Mouse (Mus musculus): ENCODE measurements around the gene Zdhhc5. TPM values are rescaled to one million over a fixed set of nuclear protein-coding genes. Genes with fewer than 3 reads are reported as not detected.
"Not testable (repeated sequence)": the region's sequence is repeated elsewhere in the genome, so short reads cannot be mapped to it uniquely, and the experiment has no call there.

The Zdhhc5 gene
- total RNA-seq, 1 experiment from 2014 or later = 25.7 TPM

GRCm38 (mm10) chr2:84714422-84714810, 564 bp downstream of the Zdhhc5 start:
- no peak for ATAC-seq (replicated peaks; ENCODE audit: insufficient number of reproducible peaks, low FRiP score, low TSS enrichment, poor library complexity, severe bottlenecking)

GRCm38 (mm10) chr2:84711898-84712297, 3.1 kb downstream of the Zdhhc5 start:
- ATAC-seq (replicated peaks; ENCODE audit: insufficient number of reproducible peaks, low FRiP score, low TSS enrichment, poor library complexity, severe bottlenecking) = no peak

GRCm38 (mm10) chr2:84707523-84707922, 7.5 kb downstream of the Zdhhc5 start:
- ATAC-seq (replicated peaks; ENCODE audit: insufficient number of reproducible peaks, low FRiP score, low TSS enrichment, poor library complexity, severe bottlenecking) = no peak

GRCm38 (mm10) chr2:84705295-84705694, 9.7 kb downstream of the Zdhhc5 start:
- ATAC-seq (replicated peaks; ENCODE audit: insufficient number of reproducible peaks, low FRiP score, low TSS enrichment, poor library complexity, severe bottlenecking) = no peak

- ATAC-seq (replicated peaks; ENCODE audit: insufficient number of reproducible peaks, low FRiP score, low TSS enrichment, poor library complexity, severe bottlenecking) = no peak
These were observed 10.7 kb downstream of the Zdhhc5 start for GRCm38 (mm10) chr2:84704329-84704728.

GRCm38 (mm10) chr2:84703497-84703896, 11.5 kb downstream of the Zdhhc5 start:
- no peak for ATAC-seq (replicated peaks; ENCODE audit: insufficient number of reproducible peaks, low FRiP score, low TSS enrichment, poor library complexity, severe bottlenecking)

GRCm38 (mm10) chr2:84695007-84695695, 19.8 kb downstream of the Zdhhc5 start:
- ATAC-seq (replicated peaks; ENCODE audit: insufficient number of reproducible peaks, low FRiP score, low TSS enrichment, poor library complexity, severe bottlenecking) = no peak

GRCm38 (mm10) chr2:84690050-84690449, 24.9 kb downstream of the Zdhhc5 start:
- 0 out of 2 replicates have a peak, but pooled peaks have one; percentile 17 for ATAC-seq (replicated peaks; ENCODE audit: insufficient number of reproducible peaks, low FRiP score, low TSS enrichment, poor library complexity, severe bottlenecking)

GRCm38 (mm10) chr2:84688080-84688844, 26.7 kb downstream of the Zdhhc5 start:
- no peak for ATAC-seq (replicated peaks; ENCODE audit: insufficient number of reproducible peaks, low FRiP score, low TSS enrichment, poor library complexity, severe bottlenecking)

GRCm38 (mm10) chr2:84682605-84683183, 32.3 kb downstream of the Zdhhc5 start:
- no peak for ATAC-seq (replicated peaks; ENCODE audit: insufficient number of reproducible peaks, low FRiP score, low TSS enrichment, poor library complexity, severe bottlenecking)

GRCm38 (mm10) chr2:84679016-84679415, 36.0 kb downstream of the Zdhhc5 start, which contains the start of gene Tmx2:
Tmx2 (minus strand) TSS chr2:84679140.
- no peak for ATAC-seq (replicated peaks; ENCODE audit: insufficient number of reproducible peaks, low FRiP score, low TSS enrichment, poor library complexity, severe bottlenecking)

- ATAC-seq (replicated peaks; ENCODE audit: insufficient number of reproducible peaks, low FRiP score, low TSS enrichment, poor library complexity, severe bottlenecking) = peak; percentile 97
These were observed 36.8 kb downstream of the Zdhhc5 start, which contains the start of the genes Gm28635 and Med19 for GRCm38 (mm10) chr2:84677968-84678880. Gm28635 (minus strand) TSS chr2:84678041. Med19 (plus strand) TSS chr2:84678402.

- peak; percentile 32 for ATAC-seq (replicated peaks; ENCODE audit: insufficient number of reproducible peaks, low FRiP score, low TSS enrichment, poor library complexity, severe bottlenecking)
These were observed 37.6 kb downstream of the Zdhhc5 start for GRCm38 (mm10) chr2:84677270-84677967.

- not testable (repeated sequence) for ATAC-seq (replicated peaks; ENCODE audit: insufficient number of reproducible peaks, low FRiP score, low TSS enrichment, poor library complexity, severe bottlenecking)
These were observed 43.4 kb downstream of the Zdhhc5 start for GRCm38 (mm10) chr2:84671535-84671934.

- ATAC-seq (replicated peaks; ENCODE audit: insufficient number of reproducible peaks, low FRiP score, low TSS enrichment, poor library complexity, severe bottlenecking) = peak; percentile 84
These were observed 44.4 kb downstream of the Zdhhc5 start, which contains the start of gene Selenoh for GRCm38 (mm10) chr2:84670569-84670933. Selenoh (minus strand) TSS chr2:84670770.

GRCm38 (mm10) chr2:84669828-84670568, 45.0 kb downstream of the Zdhhc5 start:
- 0 out of 2 replicates have a peak, but pooled peaks have one; percentile 15 for ATAC-seq (replicated peaks; ENCODE audit: insufficient number of reproducible peaks, low FRiP score, low TSS enrichment, poor library complexity, severe bottlenecking)

- ATAC-seq (replicated peaks; ENCODE audit: insufficient number of reproducible peaks, low FRiP score, low TSS enrichment, poor library complexity, severe bottlenecking) = no peak
These were observed 48.9 kb downstream of the Zdhhc5 start for GRCm38 (mm10) chr2:84666081-84666480.

Data from monocyte, adult 5-6 weeks (primary cell).